Mouse (Mus musculus): ENCODE results near the gene Ctf1. TPM values are rescaled to one million over a fixed set of nuclear protein-coding genes. Genes with fewer than 3 reads are reported as not detected.

The Ctf1 gene
- total RNA-seq, 2 experiments from 2014 or later: 7.0 to 10.0 TPM

GRCm38 (mm10) chr7:127766851-127767609 is 54.5 kb downstream of the Ctf1 start:
- no peak for DNase-seq (ENCODE audit: low spot score in 2 of 2)

Small RNA genes within 50 kb of the gene (microRNA-seq; reads per million reads assigned to microRNA genes)
- not detected for gene Mir762

Other genes with a start within 250 kb of the Ctf1 start
- 10 to 100 TPM; 39.7 to 51.3 TPM for gene Fbrs, start 233.5 kb upstream of the Ctf1 start, total RNA-seq (2021)
- 10 to 100 TPM; 70.3 to 78.6 TPM for gene Srcap, start 200.8 kb upstream of the Ctf1 start, total RNA-seq (2021)
- gene Gm42715, start 193.2 kb upstream of the Ctf1 start, total RNA-seq (2021): 10 to 100 TPM; 15.0 to 19.1 TPM
- gene Tmem265, start 151.3 kb upstream of the Ctf1 start, total RNA-seq (2021): 1 to 10 TPM in 1 of 2 experiments, not detected in 1; 3.1 TPM
- gene Phkg2, start 139.4 kb upstream of the Ctf1 start, total RNA-seq (2021): 10 to 100 TPM; 21.6 to 25.5 TPM
- 1 to 10 TPM; 5.0 to 5.1 TPM for gene Ccdc189, start 124.1 kb upstream of the Ctf1 start, total RNA-seq (2021)
- 10 to 100 TPM; 48.4 to 50.5 TPM for gene Rnf40, start 124.0 kb upstream of the Ctf1 start, total RNA-seq (2021)
- 10 to 100 TPM; 13.1 to 13.5 TPM for gene Zfp629, start 96.9 kb upstream of the Ctf1 start, total RNA-seq (2021)
- gene Bcl7c, start 3.8 kb upstream of the Ctf1 start, total RNA-seq (2021): 100 to 1,000 TPM; 112 to 132 TPM
- not detected for gene Ctf2, start 19.4 kb downstream of the Ctf1 start, total RNA-seq (2021)
- gene Fbxl19, start 31.8 kb downstream of the Ctf1 start, total RNA-seq (2021): 1 to 10 TPM; 8.6 to 8.8 TPM
- 10 to 100 TPM; 12.3 to 13.9 TPM for gene Orai3, start 57.1 kb downstream of the Ctf1 start, total RNA-seq (2021)
- 10 to 100 TPM; 30.3 to 32.4 TPM for gene Setd1a, start 63.9 kb downstream of the Ctf1 start, total RNA-seq (2021)
- 1 to 10 TPM; 2.8 to 4.0 TPM for gene Gm49388, start 72.9 kb downstream of the Ctf1 start, total RNA-seq (2021)
- 10 to 100 TPM; 13.0 to 13.3 TPM for gene Hsd3b7, start 87.9 kb downstream of the Ctf1 start, total RNA-seq (2021)
- gene Stx4a, start 111.6 kb downstream of the Ctf1 start, total RNA-seq (2021): 10 to 100 TPM; 82.8 to 84.9 TPM
- 1 to 10 TPM; 4.7 to 6.3 TPM for gene Stx1b, start 111.8 kb downstream of the Ctf1 start, total RNA-seq (2021)
- gene Zfp646, start 163.5 kb downstream of the Ctf1 start, total RNA-seq (2021): 10 to 100 TPM; 24.0 to 27.1 TPM
- gene Zfp668, start 164.1 kb downstream of the Ctf1 start, total RNA-seq (2021): 10 to 100 TPM in 1 of 2 experiments, 1 to 10 TPM in 1; 8.8 to 10.1 TPM
- 1 to 10 TPM; 1.6 to 1.8 TPM for gene Prss53, start 178.2 kb downstream of the Ctf1 start, total RNA-seq (2021)
- not detected for gene Gm21974, start 182.7 kb downstream of the Ctf1 start, total RNA-seq (2021)
- 10 to 100 TPM; 62.4 to 71.8 TPM for gene Vkorc1, start 182.9 kb downstream of the Ctf1 start, total RNA-seq (2021)
- gene Bckdk, start 191.3 kb downstream of the Ctf1 start, total RNA-seq (2021): 10 to 100 TPM; 84.7 to 92.3 TPM
- gene Kat8, start 199.8 kb downstream of the Ctf1 start, total RNA-seq (2021): 10 to 100 TPM; 18.5 to 23.2 TPM
- not detected for gene Prss8, start 217.4 kb downstream of the Ctf1 start, total RNA-seq (2021)
- 1 to 10 TPM; 7.6 to 8.9 TPM for gene Prss36, start 234.0 kb downstream of the Ctf1 start, total RNA-seq (2021)

Data from gastrocnemius, postnatal 4 days (tissue).